Mouse (Mus musculus) bone marrow, adult 2 months (tissue): ENCODE data around the gene B3gnt2.

Source experiments
- CTCF ChIP-seq: fragments of 200-500 bp; IDR thresholded peaks from 2 replicates; pipeline ENCODE4 v1.5.1; 2011; ENCODE audit warnings: low read length, control low read depth; ENCODE audit not compliant: control insufficient read depth, insufficient read depth
- POLR2A ChIP-seq: fragments of 200-500 bp; IDR thresholded peaks from 2 replicates; pipeline ENCODE4 v1.6.1; 2011; ENCODE audit warnings: low read depth, mild to moderate bottlenecking, control low read depth, low read length, borderline replicate concordance; ENCODE audit not compliant: control insufficient read depth

DNA sequence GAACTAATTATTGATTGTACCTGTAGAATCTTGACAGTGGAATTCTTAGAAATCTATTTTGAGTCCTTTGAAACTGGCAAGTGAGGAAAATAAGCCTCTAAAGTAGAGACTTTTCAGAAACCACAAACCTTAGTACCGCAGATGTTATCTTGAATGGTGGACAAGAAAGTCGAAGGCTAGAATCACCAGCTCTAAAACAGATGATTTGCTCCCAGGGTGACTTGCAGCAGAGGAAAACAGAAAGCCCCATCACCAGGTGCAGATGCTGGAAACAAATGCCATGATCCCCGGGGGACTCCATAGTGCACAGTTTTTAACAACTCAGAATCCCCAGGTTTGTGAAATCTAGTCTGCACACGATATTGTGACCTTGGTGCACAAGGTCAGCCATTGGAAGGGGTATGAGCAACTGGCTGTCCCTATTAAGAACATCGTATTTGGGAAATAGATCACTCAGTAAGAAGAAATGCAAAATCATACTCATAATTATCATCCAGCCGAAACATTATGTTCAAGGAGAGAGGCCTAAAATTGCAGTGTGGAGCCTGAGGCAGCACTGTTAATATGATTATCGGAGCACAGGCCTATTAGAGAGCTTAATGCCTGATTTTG, 5.0 kb upstream of the B3gnt2 start:
- no peak for TF ChIP-seq CTCF
- TF ChIP-seq POLR2A = no peak
